Mouse (Mus musculus): ENCODE data around the gene Atp5g1. TPM values are rescaled to one million over a fixed set of nuclear protein-coding genes. Genes with fewer than 3 reads are reported as not detected.
"Not testable (repeated sequence)": the region's sequence is repeated elsewhere in the genome, so short reads cannot be mapped to it uniquely, and the experiment has no call there.

Atp5g1 gene
- polyA plus RNA-seq (2016; fragmentation: Nextera tagmentation; extraction: Ambion mirVana) = 1,240 and 1,624 TPM in 2 replicates

DNA sequence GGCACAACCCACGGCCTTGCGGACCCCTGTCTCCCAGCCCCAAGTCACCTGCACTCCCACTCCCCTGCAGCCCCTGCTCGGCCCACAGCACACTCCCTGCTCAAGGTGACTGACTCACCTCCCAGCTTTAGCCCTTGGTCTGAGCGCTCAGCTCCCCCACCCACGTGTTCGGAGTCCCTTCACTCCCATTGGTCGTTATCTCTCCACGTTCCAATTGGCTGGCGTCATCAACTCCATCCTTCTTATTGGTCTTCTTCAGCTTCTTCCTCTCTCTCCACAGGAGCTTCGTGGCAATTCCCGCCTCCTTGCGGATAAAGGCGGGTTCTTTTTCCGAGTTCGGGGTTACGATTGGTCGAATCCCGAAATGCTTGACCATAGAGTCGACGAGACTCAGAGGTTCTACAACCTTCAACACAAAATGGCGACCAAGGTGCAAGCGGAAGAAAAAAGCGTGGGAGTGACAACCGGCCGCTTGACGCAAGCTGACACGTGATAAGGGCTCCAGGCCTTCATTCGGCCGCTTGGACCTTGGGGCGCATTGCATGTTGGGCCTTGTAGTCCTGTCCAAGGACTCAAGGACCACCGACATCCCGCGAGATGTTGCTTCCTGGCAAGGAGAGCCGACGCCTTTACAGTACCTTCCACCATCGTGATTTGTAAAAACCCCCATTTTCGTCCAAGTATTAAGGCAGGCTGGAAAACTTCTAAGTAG lies at the start of gene Atp5g1:
Gene Atp5g1, minus strand, starts transcription at position 162 of the 712 bp plus-strand sequence.
- peak; percentile 100 for DNase-seq (ENCODE audit: low spot score)
- H3K27me3 ChIP-seq (ENCODE audit: insufficient read depth, poor library complexity, severe bottlenecking) = no peaks in the 10 kb centered on the region
- peaks cover 25% of the 10 kb centered on the region for H3K36me3 ChIP-seq
- WGBS = under 1% methylated on average over 37 of the region's 37 CpGs
- no peaks in the 10 kb centered on the region for H3K9me3 ChIP-seq
- H3K27ac ChIP-seq = peak within 1 kb of the TSS; percentile 94
- peaks cover 28% of the 10 kb centered on the region for H3K4me1 ChIP-seq
- H3K4me3 ChIP-seq = peak within 1 kb of the TSS; percentile 84

- H3K27ac ChIP-seq = no peak overlapping the region
- no peaks in the 10 kb centered on the region for H3K36me3 ChIP-seq
- H3K27me3 ChIP-seq (ENCODE audit: insufficient read depth, poor library complexity, severe bottlenecking) = peaks cover 69% of the 10 kb centered on the region
- peak overlapping the region; percentile 61 for H3K4me3 ChIP-seq
- peaks cover 11% of the 10 kb centered on the region for H3K4me1 ChIP-seq
- no peaks in the 10 kb centered on the region for H3K9me3 ChIP-seq
- DNase-seq (ENCODE audit: low spot score) = no peak
- 2% methylated on average over 45 of the region's 45 CpGs for WGBS
Observed at GRCm38 (mm10) chr11:96124052-96124914, 48.8 kb upstream of the Atp5g1 start.

DNA sequence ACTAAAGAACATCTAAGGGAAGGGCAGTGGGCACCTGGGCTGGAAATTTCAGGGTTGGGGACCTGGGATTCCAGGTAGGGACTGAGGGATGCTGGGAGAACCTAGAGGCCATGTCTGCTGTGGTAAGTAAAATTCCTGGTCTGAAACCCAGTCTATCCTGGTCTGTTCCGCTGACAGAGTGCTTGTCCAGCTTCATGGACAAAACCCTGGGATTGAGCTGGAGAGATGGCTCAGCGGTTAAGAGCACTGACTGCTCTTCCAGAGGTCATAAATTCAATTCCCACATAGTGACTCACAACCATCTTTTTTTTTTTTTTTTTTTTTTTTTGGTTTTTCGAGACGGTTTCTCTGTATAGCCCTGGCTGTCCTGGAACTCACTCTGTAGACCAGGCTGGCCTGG lies 47.3 kb upstream of the Atp5g1 start:
- not testable (repeated sequence) for H3K9me3 ChIP-seq; H3K4me3 ChIP-seq; DNase-seq (ENCODE audit: low spot score); H3K36me3 ChIP-seq; H3K27ac ChIP-seq
- WGBS = 75% methylated on average over 4 of the region's 4 CpGs
- H3K27me3 ChIP-seq (ENCODE audit: insufficient read depth, poor library complexity, severe bottlenecking) = peaks cover 66% of the 10 kb centered on the region
- peaks cover 11% of the 10 kb centered on the region for H3K4me1 ChIP-seq

GRCm38 (mm10) chr11:96119401-96119800 lies 43.9 kb upstream of the Atp5g1 start:
- 59% methylated on average over 3 of the region's 3 CpGs for WGBS
- no peak for DNase-seq (ENCODE audit: low spot score)
- no peak overlapping the region for H3K27ac ChIP-seq

DNA sequence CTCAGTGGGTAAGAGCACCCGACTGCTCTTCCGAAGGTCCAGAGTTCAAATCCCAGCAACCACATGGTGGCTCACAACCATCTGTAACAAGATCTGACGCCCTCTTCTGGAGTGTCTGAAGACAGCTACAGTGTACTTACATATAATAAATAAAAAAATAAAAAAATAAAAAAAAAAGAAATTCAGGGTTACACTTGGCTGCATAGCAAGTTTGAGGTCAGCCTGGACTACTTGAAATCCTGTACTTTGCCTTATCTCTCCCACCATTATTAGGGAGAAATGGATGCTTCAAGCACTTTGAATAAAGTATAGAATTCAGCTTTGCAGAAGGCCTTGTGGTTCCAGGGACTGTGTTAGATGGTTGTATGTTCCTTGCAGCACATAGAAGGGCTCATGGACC lies 41.5 kb upstream of the Atp5g1 start:
- H3K27me3 ChIP-seq (ENCODE audit: insufficient read depth, poor library complexity, severe bottlenecking) = peaks cover 41% of the 10 kb centered on the region; the same call in 1 of the 2 replicates
- 71% methylated on average over 3 of the region's 3 CpGs for WGBS
- H3K4me3 ChIP-seq; H3K9me3 ChIP-seq; H3K36me3 ChIP-seq; H3K4me1 ChIP-seq; H3K27ac ChIP-seq; DNase-seq (ENCODE audit: low spot score): not testable (repeated sequence)

More at GRCm38 (mm10) chr11:96119401-96119800, 43.9 kb upstream of the Atp5g1 start:
- Histone ChIP-seq H3K27me3 (ENCODE audit: insufficient read depth, poor library complexity, severe bottlenecking) (peaks cover 48% of the 10 kb centered on the region), H3K9me3 (no peaks in the 10 kb centered on the region), H3K36me3 (no peaks in the 10 kb centered on the region), H3K4me3 (no peak overlapping the region), H3K4me1 (peaks cover 7% of the 10 kb centered on the region)

- Histone ChIP-seq H3K27me3 (ENCODE audit: insufficient read depth, poor library complexity, severe bottlenecking) (peaks cover 33% of the 10 kb centered on the region; the same call in 1 of the 2 replicates), H3K4me3 (no peak overlapping the region), H3K9me3 (no peaks in the 10 kb centered on the region), H3K27ac (no peak overlapping the region), H3K4me1 (no peaks in the 10 kb centered on the region), H3K36me3 (no peaks in the 10 kb centered on the region)
- WGBS = 84% methylated on average over 3 of the region's 3 CpGs
- DNase-seq (ENCODE audit: low spot score) = no peak
Observed at GRCm38 (mm10) chr11:96116116-96116515, 40.6 kb upstream of the Atp5g1 start.

GRCm38 (mm10) chr11:96115416-96115815 lies 39.9 kb upstream of the Atp5g1 start:
- H3K4me1 ChIP-seq = no peaks in the 10 kb centered on the region
- no peak overlapping the region for H3K4me3 ChIP-seq
- no peak for DNase-seq (ENCODE audit: low spot score)
- no peaks in the 10 kb centered on the region for H3K9me3 ChIP-seq
- H3K27me3 ChIP-seq (ENCODE audit: insufficient read depth, poor library complexity, severe bottlenecking) = peaks cover 28% of the 10 kb centered on the region; the same call in 1 of the 2 replicates
- no peak overlapping the region for H3K27ac ChIP-seq
- 90% methylated on average over 6 of the region's 6 CpGs for WGBS
- no peaks in the 10 kb centered on the region for H3K36me3 ChIP-seq

DNA sequence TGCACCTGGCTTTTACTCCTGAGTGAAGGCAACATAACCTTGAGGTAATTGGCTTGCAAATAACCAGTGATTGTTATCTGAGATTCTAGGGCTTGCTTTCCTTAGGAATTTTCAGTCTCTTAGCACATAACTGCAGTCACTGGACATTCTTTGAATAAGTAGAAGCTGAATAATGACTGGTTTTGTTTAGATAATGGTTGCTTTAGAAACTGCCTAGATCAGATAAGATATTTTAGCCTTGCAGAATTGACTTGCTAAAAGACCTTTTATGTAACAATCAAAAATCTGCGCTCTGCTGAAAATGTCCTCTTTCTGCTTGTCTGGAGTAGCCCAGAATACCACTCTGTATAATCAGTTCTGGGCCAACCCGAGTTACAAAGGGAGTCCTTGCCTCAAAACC lies 38.6 kb upstream of the Atp5g1 start:
- Histone ChIP-seq H3K27ac (no peak overlapping the region), H3K36me3 (no peaks in the 10 kb centered on the region), H3K4me1 (no peaks in the 10 kb centered on the region), H3K4me3 (no peak overlapping the region), H3K27me3 (ENCODE audit: insufficient read depth, poor library complexity, severe bottlenecking) (0 out of 2 replicates have a peak, but pooled peaks cover 18% of the 10 kb centered on the region), H3K9me3 (no peaks in the 10 kb centered on the region)
- 56% methylated on average over 2 of the region's 2 CpGs for WGBS
- no peak for DNase-seq (ENCODE audit: low spot score)

GRCm38 (mm10) chr11:96111751-96112150 lies 36.3 kb upstream of the Atp5g1 start, which contains the start of gene Calcoco2:
Gene Calcoco2, minus strand, starts transcription at chr11:96111964.
- Histone ChIP-seq H3K27ac (no peak within 1 kb of the TSS), H3K9me3 (no peaks in the 10 kb centered on the region), H3K4me3 (no peak within 1 kb of the TSS), H3K4me1 (no peaks in the 10 kb centered on the region), H3K36me3 (no peaks in the 10 kb centered on the region), H3K27me3 (ENCODE audit: insufficient read depth, poor library complexity, severe bottlenecking) (0 out of 2 replicates have a peak, but pooled peaks cover 18% of the 10 kb centered on the region)
- DNase-seq (ENCODE audit: low spot score) = no peak
- 31% methylated on average over 14 of the region's 14 CpGs for WGBS

DNA sequence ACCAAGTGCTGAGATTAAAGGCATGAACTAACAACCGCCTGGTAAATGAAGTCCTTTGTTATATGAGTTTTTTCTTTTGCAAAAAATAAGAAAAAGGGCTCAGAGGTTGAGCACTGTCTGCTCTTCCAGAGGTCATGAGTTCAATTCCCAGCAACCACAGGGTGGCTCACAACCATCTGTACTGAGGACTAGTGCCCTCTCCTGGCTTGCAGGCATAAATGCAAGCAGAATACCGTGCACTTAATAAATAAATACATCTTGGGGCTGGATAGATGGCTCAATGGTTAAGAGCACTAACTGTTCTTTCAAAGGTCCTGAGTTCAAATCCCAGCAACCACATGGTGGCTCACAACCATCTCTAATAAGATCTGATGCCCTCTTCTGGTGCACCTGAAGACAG lies 35.5 kb upstream of the Atp5g1 start:
- H3K36me3 ChIP-seq; H3K4me3 ChIP-seq; H3K27ac ChIP-seq; H3K4me1 ChIP-seq; DNase-seq (ENCODE audit: low spot score); H3K9me3 ChIP-seq: not testable (repeated sequence)
- 61% methylated on average over 2 of the region's 2 CpGs for WGBS
- 0 out of 2 replicates have a peak, but pooled peaks cover 18% of the 10 kb centered on the region for H3K27me3 ChIP-seq (ENCODE audit: insufficient read depth, poor library complexity, severe bottlenecking)

DNA sequence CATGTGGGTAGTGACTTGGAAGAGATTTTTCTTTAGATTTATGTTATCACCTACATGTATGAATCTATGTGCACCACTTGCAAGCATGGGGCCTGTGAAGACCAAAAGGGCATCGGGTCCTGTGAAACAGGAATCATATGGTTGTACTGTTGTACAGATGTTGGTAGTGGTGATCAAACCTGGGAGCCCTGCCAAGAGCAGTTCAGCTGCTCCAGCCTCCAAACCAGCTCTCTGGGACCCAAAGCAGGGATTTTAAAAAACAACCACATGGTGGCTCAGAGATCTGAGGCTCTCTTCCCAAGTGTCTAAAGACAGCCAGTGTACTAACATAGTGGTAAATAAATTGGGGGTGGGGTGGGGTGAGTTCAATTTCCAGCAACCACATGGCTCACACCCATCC lies 32.9 kb upstream of the Atp5g1 start:
- H3K4me1 ChIP-seq = no peaks in the 10 kb centered on the region
- no peaks in the 10 kb centered on the region for H3K9me3 ChIP-seq
- no peak overlapping the region for H3K27ac ChIP-seq
- H3K36me3 ChIP-seq = no peaks in the 10 kb centered on the region
- H3K4me3 ChIP-seq = no peak overlapping the region
- 0 out of 2 replicates have a peak, but pooled peaks cover 6% of the 10 kb centered on the region for H3K27me3 ChIP-seq (ENCODE audit: insufficient read depth, poor library complexity, severe bottlenecking)
- DNase-seq (ENCODE audit: low spot score) = no peak
- 80% methylated on average over 1 of the region's 1 CpGs for WGBS

DNA sequence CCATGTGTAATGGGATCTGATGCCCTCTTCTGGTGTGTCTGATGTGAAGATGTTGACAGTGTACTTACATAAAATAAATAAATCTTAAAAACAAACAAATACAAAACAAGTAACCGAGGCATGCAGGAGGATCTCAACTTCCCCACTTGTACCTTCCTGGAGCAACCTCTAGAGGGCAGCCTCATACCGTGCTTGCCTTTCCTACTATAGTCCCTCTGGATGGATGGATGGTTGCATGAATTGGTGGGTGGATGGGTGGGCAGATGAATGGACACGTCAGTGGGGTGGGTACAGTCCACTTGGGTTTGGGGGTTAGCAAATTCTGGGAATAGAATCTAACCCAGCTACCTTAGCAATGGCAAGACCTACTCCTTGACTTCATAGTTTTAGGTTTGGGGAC lies 17.9 kb upstream of the Atp5g1 start:
- Histone ChIP-seq H3K4me3 (no peak overlapping the region), H3K4me1 (no peaks in the 10 kb centered on the region), H3K9me3 (no peaks in the 10 kb centered on the region), H3K27me3 (ENCODE audit: insufficient read depth, poor library complexity, severe bottlenecking) (peaks cover 20% of the 10 kb centered on the region), H3K27ac (no peak overlapping the region), H3K36me3 (no peaks in the 10 kb centered on the region)
- DNase-seq (ENCODE audit: low spot score) = peak; percentile 82
- WGBS = 14% methylated on average over 3 of the region's 3 CpGs

All from heart, embryonic 10.5 days (tissue).